Mouse (Mus musculus): Measurements from ENCODE around the gene AY358078. TPM values are rescaled to one million over a fixed set of nuclear protein-coding genes. Genes with fewer than 3 reads are reported as not detected.
"Not testable (repeated sequence)": the region's sequence is repeated elsewhere in the genome, so short reads cannot be mapped to it uniquely, and the experiment has no call there.

Gene AY358078
- not detected in 2 replicates for polyA plus RNA-seq (2015; fragmentation: Nextera tagmentation; extraction: Ambion mirVana)

GRCm38 (mm10) chr14:51799746-51800145, at the start of gene AY358078:
Gene AY358078 (plus strand): TSS chr14:51800046.
- WGBS, result 81% methylated on average over 2 of the region's 2 CpGs
- Histone ChIP-seq H3K36me3 (no peaks in the 10 kb centered on the region), H3K27me3 (no peaks in the 10 kb centered on the region), H3K9ac (no peak within 1 kb of the TSS), H3K9me3 (no peaks in the 10 kb centered on the region), H3K4me1 (no peaks in the 10 kb centered on the region), H3K4me3 (no peak within 1 kb of the TSS), H3K4me2 (no peak within 1 kb of the TSS), H3K27ac (no peak within 1 kb of the TSS)
- no peak for ATAC-seq (ENCODE audit: insufficient number of reproducible peaks, insufficient read depth, low FRiP score, low TSS enrichment, low read depth)

- Histone ChIP-seq H3K27me3 (no peaks in the 10 kb centered on the region), H3K27ac (no peak overlapping the region), H3K4me3 (no peak overlapping the region), H3K4me2 (no peak overlapping the region), H3K9me3 (no peaks in the 10 kb centered on the region), H3K4me1 (0 out of 2 replicates have a peak, but pooled peaks cover 3% of the 10 kb centered on the region), H3K9ac (no peak overlapping the region), H3K36me3 (no peaks in the 10 kb centered on the region)
- no peak for ATAC-seq (ENCODE audit: insufficient number of reproducible peaks, insufficient read depth, low FRiP score, low TSS enrichment, low read depth)
- 20% methylated on average over 2 of the region's 2 CpGs for WGBS
Observed at GRCm38 (mm10) chr14:51755944-51756343, 43.9 kb upstream of the AY358078 start.

GRCm38 (mm10) chr14:51771378-51771777, 28.5 kb upstream of the AY358078 start:
- H3K27ac ChIP-seq; H3K4me2 ChIP-seq; H3K9ac ChIP-seq; H3K4me1 ChIP-seq; H3K36me3 ChIP-seq; H3K9me3 ChIP-seq; ATAC-seq (ENCODE audit: insufficient number of reproducible peaks, insufficient read depth, low FRiP score, low TSS enrichment, low read depth); H3K4me3 ChIP-seq; H3K27me3 ChIP-seq: not testable (repeated sequence)
- 78% methylated on average over 1 of the region's 1 CpGs for WGBS

GRCm38 (mm10) chr14:51773490-51773889, 26.4 kb upstream of the AY358078 start, which contains the start of gene Ang4:
Gene Ang4 (minus strand): TSS chr14:51773590.
- no peaks in the 10 kb centered on the region for H3K4me1 ChIP-seq
- no peaks in the 10 kb centered on the region for H3K27me3 ChIP-seq
- H3K4me2 ChIP-seq, result no peak within 1 kb of the TSS
- no peak within 1 kb of the TSS for H3K27ac ChIP-seq
- no peaks in the 10 kb centered on the region for H3K9me3 ChIP-seq
- H3K9ac ChIP-seq, result no peak within 1 kb of the TSS
- ATAC-seq (ENCODE audit: insufficient number of reproducible peaks, insufficient read depth, low FRiP score, low TSS enrichment, low read depth), result no peak
- no peaks in the 10 kb centered on the region for H3K36me3 ChIP-seq
- H3K4me3 ChIP-seq, result no peak within 1 kb of the TSS
- WGBS, result 76% methylated on average over 5 of the region's 5 CpGs

- no peaks in the 10 kb centered on the region for H3K27me3 ChIP-seq
- 95% methylated on average over 1 of the region's 1 CpGs for WGBS
- no peaks in the 10 kb centered on the region for H3K9me3 ChIP-seq
- H3K27ac ChIP-seq, result no peak overlapping the region
- no peak overlapping the region for H3K4me2 ChIP-seq
- H3K9ac ChIP-seq, result no peak overlapping the region
- ATAC-seq (ENCODE audit: insufficient number of reproducible peaks, insufficient read depth, low FRiP score, low TSS enrichment, low read depth), result no peak
- H3K4me3 ChIP-seq, result no peak overlapping the region
- no peaks in the 10 kb centered on the region for H3K4me1 ChIP-seq
- H3K36me3 ChIP-seq, result no peaks in the 10 kb centered on the region
Observed at GRCm38 (mm10) chr14:51777791-51778190, 22.1 kb upstream of the AY358078 start.

GRCm38 (mm10) chr14:51778865-51779481, 20.9 kb upstream of the AY358078 start:
- Histone ChIP-seq H3K27me3 (no peaks in the 10 kb centered on the region), H3K4me1 (no peaks in the 10 kb centered on the region), H3K4me3 (no peak overlapping the region), H3K27ac (no peak overlapping the region), H3K4me2 (no peak overlapping the region), H3K9me3 (no peaks in the 10 kb centered on the region), H3K36me3 (no peaks in the 10 kb centered on the region), H3K9ac (no peak overlapping the region)
- WGBS, result 86% methylated on average over 4 of the region's 4 CpGs
- ATAC-seq (ENCODE audit: insufficient number of reproducible peaks, insufficient read depth, low FRiP score, low TSS enrichment, low read depth), result no peak

- no peaks in the 10 kb centered on the region for H3K36me3 ChIP-seq
- no peak overlapping the region for H3K4me3 ChIP-seq
- H3K9me3 ChIP-seq, result no peaks in the 10 kb centered on the region
- H3K9ac ChIP-seq, result no peak overlapping the region
- no peak for ATAC-seq (ENCODE audit: insufficient number of reproducible peaks, insufficient read depth, low FRiP score, low TSS enrichment, low read depth)
- no peaks in the 10 kb centered on the region for H3K4me1 ChIP-seq
- H3K4me2 ChIP-seq, result no peak overlapping the region
- H3K27me3 ChIP-seq, result no peaks in the 10 kb centered on the region
- H3K27ac ChIP-seq, result no peak overlapping the region
- WGBS, result 64% methylated on average over 4 of the region's 4 CpGs
Observed at GRCm38 (mm10) chr14:51786335-51786734, 13.5 kb upstream of the AY358078 start.

GRCm38 (mm10) chr14:51787061-51787460, 12.8 kb upstream of the AY358078 start:
- Histone ChIP-seq H3K4me2 (no peak overlapping the region), H3K27me3 (no peaks in the 10 kb centered on the region), H3K9ac (no peak overlapping the region), H3K4me1 (no peaks in the 10 kb centered on the region), H3K4me3 (no peak overlapping the region), H3K9me3 (no peaks in the 10 kb centered on the region), H3K27ac (no peak overlapping the region), H3K36me3 (no peaks in the 10 kb centered on the region)
- 81% methylated on average over 5 of the region's 5 CpGs for WGBS
- no peak for ATAC-seq (ENCODE audit: insufficient number of reproducible peaks, insufficient read depth, low FRiP score, low TSS enrichment, low read depth)

GRCm38 (mm10) chr14:51789196-51789595, 10.7 kb upstream of the AY358078 start:
- WGBS, result 77% methylated on average over 2 of the region's 2 CpGs
- no peak overlapping the region for H3K4me2 ChIP-seq
- no peak overlapping the region for H3K4me3 ChIP-seq
- no peaks in the 10 kb centered on the region for H3K27me3 ChIP-seq
- H3K36me3 ChIP-seq, result no peaks in the 10 kb centered on the region
- H3K4me1 ChIP-seq, result no peaks in the 10 kb centered on the region
- ATAC-seq (ENCODE audit: insufficient number of reproducible peaks, insufficient read depth, low FRiP score, low TSS enrichment, low read depth), result no peak
- H3K27ac ChIP-seq, result no peak overlapping the region
- no peaks in the 10 kb centered on the region for H3K9me3 ChIP-seq
- H3K9ac ChIP-seq, result no peak overlapping the region

- H3K4me2 ChIP-seq, result no peak overlapping the region
- no peaks in the 10 kb centered on the region for H3K36me3 ChIP-seq
- no peak overlapping the region for H3K9ac ChIP-seq
- ATAC-seq (ENCODE audit: insufficient number of reproducible peaks, insufficient read depth, low FRiP score, low TSS enrichment, low read depth), result no peak
- no peak overlapping the region for H3K27ac ChIP-seq
- 75% methylated on average over 2 of the region's 2 CpGs for WGBS
- H3K9me3 ChIP-seq, result no peaks in the 10 kb centered on the region
- H3K27me3 ChIP-seq, result no peaks in the 10 kb centered on the region
- no peaks in the 10 kb centered on the region for H3K4me1 ChIP-seq
- H3K4me3 ChIP-seq, result no peak overlapping the region
Observed at GRCm38 (mm10) chr14:51794106-51794505, 5.7 kb upstream of the AY358078 start.

- Histone ChIP-seq H3K36me3 (no peaks in the 10 kb centered on the region), H3K9me3 (no peaks in the 10 kb centered on the region), H3K4me2 (no peak overlapping the region), H3K27ac (no peak overlapping the region), H3K9ac (no peak overlapping the region), H3K4me3 (no peak overlapping the region), H3K27me3 (no peaks in the 10 kb centered on the region), H3K4me1 (no peaks in the 10 kb centered on the region)
- ATAC-seq (ENCODE audit: insufficient number of reproducible peaks, insufficient read depth, low FRiP score, low TSS enrichment, low read depth), result no peak
- WGBS, result 57% methylated on average over 1 of the region's 1 CpGs
Observed at GRCm38 (mm10) chr14:51826625-51827024, 26.8 kb downstream of the AY358078 start.

GRCm38 (mm10) chr14:51827842-51828241, 28.0 kb downstream of the AY358078 start:
- H3K27me3 ChIP-seq; H3K36me3 ChIP-seq; H3K9me3 ChIP-seq; H3K27ac ChIP-seq; ATAC-seq (ENCODE audit: insufficient number of reproducible peaks, insufficient read depth, low FRiP score, low TSS enrichment, low read depth); H3K4me1 ChIP-seq; H3K4me3 ChIP-seq; H3K4me2 ChIP-seq; H3K9ac ChIP-seq: not testable (repeated sequence)
- WGBS, result 30% methylated on average over 5 of the region's 5 CpGs
